Mouse (Mus musculus) brown adipose tissue, adult 24 weeks (tissue): ENCODE results near the gene Ppp2r5c. TPM values are rescaled to one million over a fixed set of nuclear protein-coding genes. Genes with fewer than 3 reads are reported as not detected.

ENCODE experiments used
- H3K27ac ChIP-seq: fragments of 200-500 bp; replicated peaks from 2 replicates; pipeline ENCODE4 v1.5.1; 2012; ENCODE audit warnings: low read depth, mild to moderate bottlenecking, low read length
- H3K4me1 ChIP-seq: fragments of 200-500 bp; 2 replicates; pipeline ENCODE4 v1.6.1; 2012; ENCODE audit warnings: low read length, mixed read lengths; ENCODE audit not compliant: control insufficient read depth, insufficient read depth, insufficient read length
- H3K4me3 ChIP-seq: fragments of 200-500 bp; 2 replicates; pipeline ENCODE4 v1.5.1; 2012; ENCODE audit warnings: low read depth, mild to moderate bottlenecking, low read length, moderate library complexity; ENCODE audit not compliant: insufficient read depth
- polyA plus RNA-seq: library from polyadenylated mRNA; stranded (reverse); fragments of >200 nt; gene quantifications from 2 replicates; pipeline ENCODE4 v1.2.4, GENCODE M21; 2012; ENCODE audit not compliant: missing spikeins, insufficient read depth, insufficient read length

Ppp2r5c gene
- polyA plus RNA-seq, 1 experiment, result 64.3 TPM

DNA sequence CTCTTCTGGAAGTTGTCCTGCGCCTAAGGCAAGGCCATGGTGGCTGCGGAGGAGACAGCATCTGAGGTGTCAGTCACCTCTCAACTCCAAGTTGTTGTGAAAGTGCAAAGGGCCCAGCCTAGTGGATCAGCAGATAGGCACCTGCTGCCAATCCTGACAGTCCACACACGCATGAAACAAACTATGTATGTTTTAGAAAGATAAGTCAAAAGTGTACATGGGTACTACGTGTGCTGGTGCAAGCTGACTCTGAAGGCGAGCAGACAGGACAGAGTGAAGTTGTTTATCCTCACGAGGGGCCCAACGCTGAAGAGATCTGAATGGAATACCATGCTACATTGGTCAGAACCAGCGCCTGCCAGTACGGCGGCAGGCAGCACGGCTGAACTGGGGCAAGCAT, 117.9 kb downstream of the Ppp2r5c start:
- H3K4me1 ChIP-seq, result no peaks in the 10 kb centered on the region
- H3K27ac ChIP-seq, result no peak overlapping the region
- H3K4me3 ChIP-seq, result no peak overlapping the region

DNA sequence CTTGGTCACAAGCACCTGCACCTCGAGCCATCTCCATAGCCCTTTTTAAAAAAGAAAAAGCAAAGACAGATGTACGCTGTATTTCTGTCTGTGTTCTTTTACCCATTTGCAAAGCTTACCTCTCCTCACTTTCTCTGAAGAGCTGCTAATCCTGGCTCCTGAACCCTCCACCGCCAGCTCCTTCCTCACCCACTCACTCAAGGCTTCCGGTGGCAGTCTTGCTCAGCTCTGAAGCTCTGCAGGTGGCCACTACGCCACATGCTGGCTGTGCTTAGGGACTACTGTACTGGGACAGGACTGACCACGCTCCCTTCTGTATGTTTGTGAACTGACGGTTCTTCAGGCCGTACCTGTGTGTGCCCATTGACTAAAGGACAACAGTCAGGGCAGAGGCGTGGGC, 119.4 kb downstream of the Ppp2r5c start:
- H3K27ac ChIP-seq, result no peak overlapping the region
- no peak overlapping the region for H3K4me3 ChIP-seq
- H3K4me1 ChIP-seq, result no peaks in the 10 kb centered on the region

DNA sequence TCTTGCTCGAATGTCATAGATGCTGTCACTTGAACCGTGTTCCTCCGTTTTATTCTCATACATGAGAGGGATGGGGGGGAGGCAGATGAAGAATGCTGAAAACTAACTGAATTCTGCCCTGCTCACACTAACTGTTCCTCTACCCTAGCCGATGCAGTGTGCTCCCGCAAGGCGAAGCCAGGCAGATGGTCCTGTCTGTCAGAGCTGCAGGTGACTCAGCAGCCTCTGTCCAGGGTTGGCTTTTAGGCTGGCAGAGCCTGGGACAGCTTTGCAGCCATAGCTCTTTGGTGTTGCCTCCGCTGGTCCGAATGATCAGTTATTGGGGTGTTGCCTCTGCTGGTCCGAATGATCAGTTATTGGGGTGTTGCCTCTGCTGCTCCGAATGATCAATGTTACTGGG, 124.1 kb downstream of the Ppp2r5c start:
- H3K4me3 ChIP-seq, result no peak overlapping the region
- no peaks in the 10 kb centered on the region for H3K4me1 ChIP-seq
- no peak overlapping the region for H3K27ac ChIP-seq

DNA sequence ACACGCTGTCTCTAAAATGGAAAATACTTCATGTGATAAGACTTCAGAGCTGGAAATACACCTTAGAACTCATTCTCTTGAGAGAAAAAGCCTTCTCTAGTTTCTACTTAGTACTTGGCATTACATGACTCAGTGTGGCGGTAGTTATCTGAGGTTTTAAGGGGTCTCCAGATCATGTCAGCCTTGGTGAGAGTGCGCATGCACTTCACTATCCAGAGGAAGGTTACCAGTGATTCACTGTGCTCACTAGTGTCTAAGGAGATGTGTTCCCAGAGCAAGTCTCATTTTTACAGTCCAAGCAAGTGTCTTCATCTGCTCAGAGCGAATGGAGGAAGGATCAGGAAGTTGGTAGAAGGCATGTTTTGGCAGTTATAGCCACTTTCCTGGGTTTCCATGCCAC, 125.4 kb downstream of the Ppp2r5c start:
- Histone ChIP-seq H3K27ac (no peak overlapping the region), H3K4me3 (no peak overlapping the region), H3K4me1 (no peaks in the 10 kb centered on the region)

DNA sequence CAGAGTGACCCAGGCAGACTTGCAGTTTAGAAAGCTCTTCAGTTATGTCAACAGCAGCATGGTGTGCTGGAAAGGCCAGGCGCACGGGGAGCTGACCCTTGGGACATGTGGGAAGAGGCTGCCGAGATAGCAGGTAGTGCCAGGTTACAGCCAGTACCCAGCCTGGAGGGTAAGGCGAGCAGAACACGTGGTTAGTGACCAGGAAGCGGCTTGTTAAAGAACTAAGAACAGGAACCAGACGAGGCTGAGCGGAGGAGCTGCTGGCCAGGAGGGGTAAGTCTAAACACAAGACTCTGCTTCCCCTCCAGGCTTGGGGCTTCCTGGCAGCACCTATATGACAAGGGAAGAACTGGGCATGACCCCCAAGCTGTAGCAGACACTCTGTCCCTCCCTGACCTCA, 126.7 kb downstream of the Ppp2r5c start:
- Histone ChIP-seq H3K27ac (no peak overlapping the region), H3K4me1 (no peaks in the 10 kb centered on the region), H3K4me3 (no peak overlapping the region)

DNA sequence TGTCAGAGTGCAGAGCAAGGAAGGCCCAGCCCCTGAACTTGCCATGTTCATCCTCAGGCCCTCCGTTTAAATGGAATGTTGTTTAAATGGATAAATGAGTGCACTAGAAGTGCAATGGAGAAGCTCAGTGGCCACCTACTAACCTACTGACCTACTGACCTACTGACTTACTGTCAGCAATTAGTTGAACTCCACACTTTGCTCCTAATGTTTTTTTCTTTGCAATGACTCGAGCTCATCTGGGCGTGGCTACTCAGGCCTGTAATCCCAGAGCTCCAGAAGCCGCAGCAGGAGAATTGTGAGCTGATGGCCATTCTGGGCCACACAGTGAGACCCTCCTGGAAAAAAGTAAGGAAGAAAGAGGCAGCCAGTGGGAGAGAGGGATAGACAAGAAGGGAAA, 129.0 kb downstream of the Ppp2r5c start:
- Histone ChIP-seq H3K27ac (no peak overlapping the region), H3K4me1 (no peaks in the 10 kb centered on the region), H3K4me3 (no peak overlapping the region)

DNA sequence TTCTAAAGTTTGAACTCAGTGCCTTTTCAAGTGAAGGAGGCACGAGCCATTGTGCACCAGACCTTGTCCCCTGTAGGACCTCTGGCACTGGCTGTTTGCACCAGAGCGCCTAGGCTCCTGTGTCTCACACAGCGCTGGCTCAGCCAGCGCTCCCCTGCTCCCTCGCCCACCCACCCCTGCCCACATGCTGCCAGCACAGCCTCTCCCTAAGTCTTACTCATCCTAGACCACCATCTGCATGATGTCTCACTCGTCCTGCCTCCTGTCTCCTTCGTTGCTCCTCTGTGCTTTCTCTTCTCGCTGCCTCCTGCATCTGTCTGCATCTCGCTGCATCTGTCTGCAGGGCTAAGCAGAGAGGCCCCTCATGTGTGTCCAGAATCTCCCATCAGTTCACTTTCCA, 131.4 kb downstream of the Ppp2r5c start:
- Histone ChIP-seq H3K4me3 (no peak overlapping the region), H3K27ac (no peak overlapping the region), H3K4me1 (no peaks in the 10 kb centered on the region)

DNA sequence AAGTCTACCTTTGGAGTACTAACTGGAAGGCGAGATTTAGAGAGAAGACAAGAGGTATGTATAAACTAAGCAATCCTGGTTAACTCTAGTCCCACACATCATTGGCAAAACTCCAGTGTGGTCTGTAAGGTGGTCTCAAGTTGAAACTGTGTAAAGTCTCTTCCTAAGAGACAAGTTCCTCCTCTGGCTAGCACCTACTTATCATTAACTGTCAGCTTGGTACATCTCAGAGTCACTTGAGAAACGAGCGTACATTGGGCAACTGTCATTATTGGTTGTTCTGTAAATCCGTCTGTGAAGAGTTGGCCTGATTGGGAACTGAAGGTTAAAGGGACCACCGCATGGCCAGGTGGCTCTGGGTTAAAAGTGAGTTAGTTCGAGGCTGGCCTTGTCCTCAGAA, 141.7 kb downstream of the Ppp2r5c start:
- Histone ChIP-seq H3K4me3 (no peak overlapping the region), H3K27ac (no peak overlapping the region), H3K4me1 (0 out of 2 replicates have a peak, but pooled peaks cover 4% of the 10 kb centered on the region)

DNA sequence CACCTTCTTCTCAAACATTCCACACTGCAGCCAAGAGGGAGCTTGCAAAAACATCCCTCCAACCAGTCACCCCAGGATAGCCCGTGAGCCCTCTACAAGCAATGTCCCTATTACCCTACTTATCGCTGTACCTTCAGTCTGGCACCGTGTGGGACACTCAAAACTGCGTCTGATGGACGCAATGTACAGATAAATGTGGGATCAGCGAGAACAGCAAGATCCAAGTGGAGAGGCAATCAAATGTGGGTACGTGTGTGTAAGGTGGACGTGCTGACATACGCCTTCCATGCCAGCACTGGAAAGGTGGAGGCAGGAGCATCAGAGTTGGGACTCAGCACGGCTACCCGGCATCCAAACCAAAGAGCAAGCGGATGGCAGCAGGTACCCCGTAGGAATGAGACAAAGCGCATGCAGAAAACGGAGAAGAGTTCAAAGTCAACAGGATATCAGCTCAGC, 143.9 kb downstream of the Ppp2r5c start:
- Histone ChIP-seq H3K27ac (peak overlapping the region; percentile 78), H3K4me1 (0 out of 2 replicates have a peak, but pooled peaks cover 4% of the 10 kb centered on the region), H3K4me3 (peak overlapping the region; percentile 79)

DNA sequence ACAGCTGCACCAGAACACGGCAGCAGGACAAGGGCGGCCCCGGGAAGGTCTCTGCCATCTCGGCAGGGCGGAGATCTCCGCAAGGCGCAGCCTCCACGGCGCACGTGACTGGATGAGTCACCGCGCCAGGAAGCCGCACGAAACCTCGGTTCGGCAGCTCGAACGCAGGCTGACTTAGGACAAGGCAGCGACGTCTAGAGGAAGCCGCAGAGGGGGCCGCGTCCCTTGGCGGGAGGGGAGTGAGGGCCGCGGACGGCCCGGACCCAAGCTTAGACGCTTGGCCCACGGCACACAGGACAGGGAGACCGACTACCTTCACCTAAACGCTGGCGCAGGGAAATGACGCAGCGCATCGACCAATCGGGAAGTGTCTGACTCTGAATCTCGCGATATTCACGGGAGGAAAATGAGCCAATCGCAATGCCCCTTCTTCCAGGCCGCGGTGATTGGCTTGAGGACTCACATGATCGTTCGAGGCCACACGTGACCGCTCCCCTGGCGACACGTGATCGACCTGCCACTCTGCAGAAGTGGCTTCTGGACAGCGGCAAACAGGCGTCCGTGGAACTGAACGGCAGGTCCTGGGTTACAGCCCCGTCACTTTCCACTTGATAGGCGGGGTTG, 144.5 kb downstream of the Ppp2r5c start:
- Histone ChIP-seq H3K4me3 (peak overlapping the region; percentile 80), H3K4me1 (0 out of 2 replicates have a peak, but pooled peaks cover 4% of the 10 kb centered on the region), H3K27ac (peak overlapping the region; percentile 95)

DNA sequence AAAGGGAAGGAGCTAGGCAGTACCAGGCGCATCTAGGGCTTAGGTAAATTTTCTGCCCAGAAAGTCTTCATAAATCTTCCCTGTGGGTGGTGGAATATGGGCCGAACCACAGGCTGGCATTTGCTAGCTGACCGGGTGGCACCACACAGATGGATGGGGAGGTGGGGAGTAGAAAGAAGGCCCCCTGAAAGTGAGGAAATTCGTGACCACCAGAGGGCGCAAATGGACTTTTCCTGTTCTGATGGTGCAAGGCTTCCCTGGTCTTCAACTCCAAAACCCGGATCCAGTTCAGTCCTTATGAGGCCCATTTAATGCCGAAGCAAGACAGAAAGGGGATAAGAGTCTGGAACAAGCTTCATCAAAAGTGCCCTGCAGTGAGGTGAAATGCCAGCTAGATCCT, 151.6 kb downstream of the Ppp2r5c start:
- Histone ChIP-seq H3K4me1 (peaks cover 4% of the 10 kb centered on the region; the same call in 1 of the 2 replicates), H3K27ac (no peak overlapping the region), H3K4me3 (no peak overlapping the region)

DNA sequence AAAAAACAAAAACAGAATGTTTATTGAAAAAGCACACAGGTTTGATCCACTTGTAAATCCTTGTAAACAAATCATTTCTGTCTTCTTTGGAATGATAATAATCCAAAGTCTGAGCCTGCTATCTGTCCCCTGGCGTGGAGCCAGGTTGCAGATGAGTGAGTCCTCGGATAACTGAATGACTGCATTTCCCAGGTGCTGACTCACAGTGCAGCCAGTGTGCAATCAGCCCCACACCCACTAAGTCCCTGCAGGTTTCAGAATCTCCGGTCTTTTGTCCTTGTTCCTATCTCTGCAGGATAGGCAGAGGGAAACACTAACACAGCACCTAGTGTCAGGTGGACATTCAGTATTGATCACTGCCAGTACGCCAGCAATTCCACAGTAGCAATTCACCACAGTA, 152.9 kb downstream of the Ppp2r5c start:
- H3K4me3 ChIP-seq, result no peak overlapping the region
- no peak overlapping the region for H3K27ac ChIP-seq
- peaks cover 7% of the 10 kb centered on the region for H3K4me1 ChIP-seq

DNA sequence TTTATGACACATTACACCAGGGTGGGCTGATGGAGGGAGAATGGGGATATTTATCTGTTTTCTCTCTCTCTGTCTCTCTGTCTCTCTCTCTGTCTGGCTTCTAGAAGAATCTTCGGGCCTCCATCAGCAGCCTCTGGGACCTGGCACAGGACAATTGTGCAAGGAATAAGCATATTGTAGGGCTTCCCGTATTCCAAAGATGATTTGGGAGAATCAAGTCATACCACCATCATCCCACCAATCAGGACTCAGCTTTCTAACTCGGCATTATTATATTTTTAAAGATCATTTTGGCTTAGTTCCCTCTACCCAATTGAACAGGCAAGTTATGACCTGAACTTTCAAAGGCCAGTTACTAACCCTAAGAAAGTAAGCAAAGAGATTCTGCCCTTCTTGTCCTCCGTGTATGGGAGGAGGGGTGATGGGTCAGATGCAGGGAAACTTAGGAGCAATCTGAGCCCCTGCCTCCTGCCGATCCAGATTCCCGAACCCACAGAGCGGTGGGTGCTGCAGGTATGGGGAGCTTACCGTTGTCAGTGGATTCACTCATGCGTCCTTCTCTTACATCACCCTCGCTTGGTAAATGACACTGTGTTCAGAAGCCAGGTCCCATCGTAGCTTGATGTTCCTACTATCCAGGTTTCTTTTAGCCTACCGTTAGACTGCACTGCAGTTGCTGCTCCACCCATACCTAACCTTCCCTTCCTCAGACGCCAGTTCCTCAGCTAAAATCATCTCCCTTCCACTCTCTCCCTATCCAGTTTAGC, 153.5 kb downstream of the Ppp2r5c start:
- Histone ChIP-seq H3K4me1 (peaks cover 9% of the 10 kb centered on the region), H3K27ac (no peak overlapping the region), H3K4me3 (peak overlapping the region; percentile 52)

DNA sequence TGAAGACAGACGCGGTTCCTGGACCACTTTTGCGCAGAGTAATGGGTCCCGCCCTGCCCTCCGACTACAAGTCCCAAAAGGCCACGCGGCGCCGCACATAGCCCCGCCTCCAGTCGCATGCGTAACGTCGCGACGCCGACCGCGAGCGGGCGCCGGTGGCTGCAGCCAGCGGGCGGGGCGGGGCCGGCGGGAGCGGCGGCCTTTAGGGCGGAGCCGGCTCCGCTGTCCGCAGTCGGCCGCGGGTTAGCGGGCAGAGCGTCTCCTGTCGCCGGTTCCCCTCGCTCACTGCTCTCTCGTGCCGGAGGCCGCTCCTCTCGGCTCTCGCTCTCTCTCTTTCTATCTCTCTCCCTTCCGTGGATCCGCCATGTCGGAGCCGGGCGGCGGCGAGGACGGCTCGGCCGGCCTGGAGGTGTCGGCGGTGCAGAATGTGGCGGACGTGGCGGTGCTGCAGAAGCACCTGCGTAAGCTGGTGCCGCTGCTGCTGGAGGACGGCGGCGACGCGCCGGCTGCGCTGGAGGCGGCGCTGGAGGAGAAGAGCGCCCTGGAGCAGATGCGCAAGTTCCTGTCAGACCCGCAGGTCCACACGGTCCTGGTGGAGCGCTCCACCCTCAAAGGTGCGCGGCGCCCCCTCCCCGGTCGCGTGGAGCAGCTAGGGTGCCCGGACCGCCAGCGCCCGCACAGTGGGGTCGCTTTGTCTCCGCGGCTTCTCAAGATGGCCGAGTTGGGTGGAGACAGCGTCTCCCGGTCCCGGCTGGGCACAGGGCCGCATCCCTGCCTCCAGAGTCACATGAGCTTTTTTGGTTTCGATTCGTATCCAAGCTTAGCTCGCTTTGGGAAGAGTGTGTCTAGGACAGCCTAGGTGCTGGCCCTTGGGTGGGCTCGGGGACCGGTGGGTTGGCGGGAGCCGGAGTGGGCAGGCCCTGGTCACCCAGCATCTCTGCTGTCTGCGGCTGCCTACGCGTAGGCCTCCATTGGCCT, 154.6 kb downstream of the Ppp2r5c start, which contains the start of gene Dync1h1:
Gene Dync1h1, plus strand, starts transcription at position 212 of the 978 bp plus-strand sequence.
- Histone ChIP-seq H3K27ac (peak within 1 kb of the TSS; percentile 85), H3K4me1 (peaks cover 9% of the 10 kb centered on the region), H3K4me3 (peak within 1 kb of the TSS; percentile 97)

DNA sequence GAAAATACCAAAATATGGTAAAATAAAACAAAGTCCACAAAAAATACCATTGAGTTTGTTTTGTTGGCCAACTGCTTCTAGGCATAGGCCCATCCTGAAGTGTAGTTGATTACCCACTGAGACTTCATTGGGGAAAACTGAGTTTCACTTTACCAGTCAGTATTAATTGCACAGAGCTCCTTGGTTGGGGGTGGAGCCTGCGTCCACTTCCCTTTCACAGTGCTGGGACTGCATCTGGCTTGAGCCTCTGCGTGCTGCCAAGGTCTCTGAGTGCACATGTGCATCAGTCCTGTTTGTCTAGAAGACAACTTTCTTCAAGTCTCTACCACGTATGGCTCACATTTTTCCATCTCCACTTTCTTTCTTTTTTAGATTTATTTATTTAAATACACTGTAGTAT, 159.2 kb downstream of the Ppp2r5c start:
- H3K4me1 ChIP-seq, result peaks cover 10% of the 10 kb centered on the region
- no peak overlapping the region for H3K4me3 ChIP-seq
- H3K27ac ChIP-seq, result no peak overlapping the region
